Mouse (Mus musculus) spleen, adult 2 months (tissue): ENCODE results near the gene Nhlh1.

Source experiments
- CTCF ChIP-seq: fragments of 200-500 bp; IDR thresholded peaks from 2 replicates; pipeline ENCODE4 v1.5.1; 2011; ENCODE audit warnings: mild to moderate bottlenecking, inconsistent platforms; ENCODE audit not compliant: insufficient read depth, insufficient read length, insufficient replicate concordance; ENCODE audit errors: extremely low read depth
- POLR2A ChIP-seq: fragments of 200-500 bp; IDR thresholded peaks from 2 replicates; pipeline ENCODE4 v1.6.1; 2011; ENCODE audit warnings: low read depth, low read length, inconsistent platforms

GRCm38 (mm10) chr1:172026201-172026901, 31.0 kb downstream of the Nhlh1 start:
- TF ChIP-seq POLR2A (no peak), CTCF (no peak)
